In the genomic region with DNA sequence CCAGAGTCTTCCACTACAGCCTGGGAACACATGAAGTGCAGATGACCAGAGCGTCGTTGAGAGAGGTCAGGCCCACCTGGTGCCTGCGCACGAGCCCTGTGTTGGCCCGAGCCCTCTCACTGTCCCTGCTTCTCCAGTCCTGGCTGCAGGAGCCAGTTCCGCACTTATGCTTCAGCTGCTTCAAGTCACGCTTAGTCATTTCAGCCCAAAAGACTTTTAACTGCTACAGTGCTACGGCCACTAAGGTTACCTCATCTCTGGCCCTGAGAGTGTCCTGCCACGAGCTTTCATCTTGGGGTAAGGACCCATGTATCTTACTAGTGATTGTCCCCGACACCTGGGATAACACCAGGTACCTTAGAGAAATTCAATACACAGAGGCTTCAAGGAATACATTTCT, we compare ENCODE assay signal across 15 mouse cellular contexts.
"Had no signal": no experiment of that assay in that cellular context is flagged by ENCODE, and none has a peak within 500 bp of the region (broad histone marks: within the 10 kb centered on the region; RNA-seq: fewer than 3 reads in every experiment).

No protein-coding gene starts in this region.

- H3K36me3 ChIP-seq: neural tube, embryonic 13.5 days; stomach, embryonic 15.5 days had no signal

- H3K9ac ChIP-seq: neural tube, embryonic 13.5 days; stomach, embryonic 15.5 days had no signal

- H3K9me3 ChIP-seq: neural tube, embryonic 13.5 days; stomach, embryonic 15.5 days had no signal

- H3K4me3 ChIP-seq: neural tube, embryonic 13.5 days; stomach, embryonic 15.5 days had no signal

- H3K4me2 ChIP-seq: neural tube, embryonic 13.5 days; stomach, embryonic 15.5 days had no signal

- DNase-seq: retina, postnatal 1 day; right cerebral cortex, adult 18-20 months; right cerebral cortex, postnatal 14 days; right cerebral cortex, postnatal 25 days; right cerebral cortex, postnatal 4 days; spleen, adult 18-20 months; thymus, adult 18-20 months; thymus, adult 2 months; thymus, postnatal 14 days; thymus, postnatal 25 days; thymus, postnatal 36 days; thymus, postnatal 4 days had no signal

- H3K27me3 ChIP-seq: neural tube, embryonic 13.5 days; stomach, embryonic 15.5 days had no signal

- H3K27ac ChIP-seq: neural tube, embryonic 13.5 days; stomach, embryonic 15.5 days; stomach, postnatal 0 days had no signal
